Mouse (Mus musculus) stomach, postnatal 0 days (tissue): ENCODE measurements around the gene Stard5. TPM values are rescaled to one million over a fixed set of nuclear protein-coding genes. Genes with fewer than 3 reads are reported as not detected.

Experiments
- ATAC-seq: fragments of 200-750 bp; cut with Nextera tagmentation; 2 replicates; pipeline ENCODE4 v1.8.0; 2017; ENCODE audit not compliant: low FRiP score, low TSS enrichment
- DNase-seq: peaks from one replicate; pipeline ENCODE4 v3.0.0-alpha.2; 2016; ENCODE audit warnings: low spot score
- H3K27ac ChIP-seq: fragments of 300-500 bp; sonication (generic); replicated peaks from 2 replicates; pipeline ENCODE4 v1.5.1; 2014; ENCODE audit warnings: mild to moderate bottlenecking, control low read depth
- H3K27me3 ChIP-seq: fragments of 300-500 bp; sonication (generic); 2 replicates; pipeline ENCODE4 v1.6.1; 2014; ENCODE audit warnings: low read length; ENCODE audit not compliant: control insufficient read depth, insufficient read depth
- H3K36me3 ChIP-seq: fragments of 300-500 bp; sonication (generic); 2 replicates; pipeline ENCODE4 v1.6.1; 2014; ENCODE audit warnings: low read length, mixed read lengths; ENCODE audit not compliant: control insufficient read depth, insufficient read depth
- H3K4me1 ChIP-seq: fragments of 300-500 bp; sonication (generic); replicated peaks from 2 replicates; pipeline ENCODE4 v1.6.1; 2014; ENCODE audit warnings: antibody characterized with exemption; ENCODE audit not compliant: control insufficient read depth, insufficient read depth
- H3K4me2 ChIP-seq: fragments of 300-500 bp; sonication (generic); replicated peaks from 2 replicates; pipeline ENCODE4 v1.6.1; 2014; ENCODE audit warnings: low read depth, mild to moderate bottlenecking, control low read depth, moderate library complexity
- H3K4me3 ChIP-seq: fragments of 300-500 bp; sonication (generic); 2 replicates; pipeline ENCODE4 v1.5.1; 2014; ENCODE audit warnings: low read depth, low read length, control low read depth
- H3K9ac ChIP-seq: fragments of 300-500 bp; sonication (generic); 2 replicates; pipeline ENCODE4 v1.6.1; 2014; ENCODE audit warnings: mild to moderate bottlenecking, low read length, control low read depth, mixed read lengths
- H3K9me3 ChIP-seq: fragments of 300-500 bp; sonication (generic); 2 replicates; pipeline ENCODE4 v1.6.1; 2016; ENCODE audit warnings: low read length; ENCODE audit not compliant: control insufficient read depth
- CTCF ChIP-seq: IDR thresholded peaks from 2 replicates; pipeline ENCODE4 v1.5.1; 2016; ENCODE audit warnings: antibody characterized with exemption, low read depth, mild to moderate bottlenecking, moderate library complexity
- EP300 ChIP-seq: optimal IDR thresholded peaks from 2 replicates; pipeline ENCODE3; 2016; ENCODE audit warnings: antibody characterized with exemption
- WGBS: fragments of 180-500 bp; shearing (Covaris S2); extraction: QIAGEN DNeasy Blood & Tissue Kit; methylation state at CpG from one replicate; pipeline ENCODE4 v1.1.7; 2014; 5-methylcytosine and 5-hydroxymethylcytosine counted together
- polyA plus RNA-seq: library from polyadenylated mRNA; unstranded; fragments of >200 nt; fragmentation: Nextera tagmentation; extraction: Ambion mirVana; gene quantifications from 2 replicates; pipeline ENCODE4 v1.2.1, GENCODE M21; 2015

The Stard5 gene
- 33.8 and 34.1 TPM in 2 replicates for polyA plus RNA-seq

DNA sequence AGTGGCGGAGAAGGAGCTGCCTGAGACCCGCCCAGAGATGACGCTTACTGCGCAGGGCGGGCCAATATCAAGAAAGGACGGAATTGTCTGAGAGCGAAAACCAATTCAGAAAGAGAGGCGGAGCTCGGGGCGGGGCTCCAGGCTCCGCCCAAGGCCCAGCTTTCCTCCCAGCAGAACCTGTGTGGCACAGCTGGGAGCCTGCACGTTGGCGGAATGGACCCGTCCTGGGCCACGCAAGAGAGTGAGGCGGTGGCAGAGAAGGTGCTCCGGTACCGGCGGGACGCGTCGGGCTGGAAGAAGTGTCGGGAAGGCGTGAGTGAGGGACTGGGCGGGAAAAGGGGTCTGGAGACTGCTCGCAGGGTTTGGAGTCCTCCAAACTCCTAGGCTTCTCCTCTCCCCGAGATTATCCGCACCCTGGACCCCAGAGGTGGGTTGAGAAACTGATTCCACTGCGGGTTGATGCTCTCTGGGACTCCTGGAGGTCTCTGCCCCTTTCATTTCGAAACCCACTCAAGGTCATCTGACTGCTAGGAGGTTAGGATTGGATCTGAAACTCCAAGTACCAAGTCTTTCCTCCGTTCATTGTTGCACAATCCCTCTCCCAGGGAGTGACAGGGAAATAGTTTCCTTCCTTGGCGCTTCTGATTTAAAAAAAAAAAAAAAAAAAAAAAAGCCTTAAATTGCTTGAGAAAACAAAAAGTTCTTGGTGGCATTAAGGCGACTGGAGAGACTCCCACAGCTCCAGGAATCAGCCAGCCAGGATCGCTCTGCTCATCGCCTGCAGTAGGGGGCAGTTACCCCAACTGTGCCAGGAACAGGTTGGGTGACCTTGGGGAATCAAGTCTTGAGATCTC lies at the start of gene Stard5:
Gene Stard5 (plus strand): TSS at position 132 of the 854 bp plus-strand sequence.
- ATAC-seq (peak; percentile 95), DNase-seq (peak; percentile 97)
- Histone ChIP-seq H3K4me1 (peaks cover 5% of the 10 kb centered on the region; the same call in 1 of the 2 replicates), H3K4me3 (peak within 1 kb of the TSS; percentile 61), H3K4me2 (peak within 1 kb of the TSS; percentile 71), H3K36me3 (peaks cover 6% of the 10 kb centered on the region; the same call in 1 of the 2 replicates), H3K9ac (peak within 1 kb of the TSS; percentile 83), H3K9me3 (no peaks in the 10 kb centered on the region), H3K27ac (peak within 1 kb of the TSS; percentile 82), H3K27me3 (no peaks in the 10 kb centered on the region)
- TF ChIP-seq EP300 (no peak), CTCF (peak; percentile 50)
- WGBS: under 1% methylated on average over 35 of the region's 35 CpGs

DNA sequence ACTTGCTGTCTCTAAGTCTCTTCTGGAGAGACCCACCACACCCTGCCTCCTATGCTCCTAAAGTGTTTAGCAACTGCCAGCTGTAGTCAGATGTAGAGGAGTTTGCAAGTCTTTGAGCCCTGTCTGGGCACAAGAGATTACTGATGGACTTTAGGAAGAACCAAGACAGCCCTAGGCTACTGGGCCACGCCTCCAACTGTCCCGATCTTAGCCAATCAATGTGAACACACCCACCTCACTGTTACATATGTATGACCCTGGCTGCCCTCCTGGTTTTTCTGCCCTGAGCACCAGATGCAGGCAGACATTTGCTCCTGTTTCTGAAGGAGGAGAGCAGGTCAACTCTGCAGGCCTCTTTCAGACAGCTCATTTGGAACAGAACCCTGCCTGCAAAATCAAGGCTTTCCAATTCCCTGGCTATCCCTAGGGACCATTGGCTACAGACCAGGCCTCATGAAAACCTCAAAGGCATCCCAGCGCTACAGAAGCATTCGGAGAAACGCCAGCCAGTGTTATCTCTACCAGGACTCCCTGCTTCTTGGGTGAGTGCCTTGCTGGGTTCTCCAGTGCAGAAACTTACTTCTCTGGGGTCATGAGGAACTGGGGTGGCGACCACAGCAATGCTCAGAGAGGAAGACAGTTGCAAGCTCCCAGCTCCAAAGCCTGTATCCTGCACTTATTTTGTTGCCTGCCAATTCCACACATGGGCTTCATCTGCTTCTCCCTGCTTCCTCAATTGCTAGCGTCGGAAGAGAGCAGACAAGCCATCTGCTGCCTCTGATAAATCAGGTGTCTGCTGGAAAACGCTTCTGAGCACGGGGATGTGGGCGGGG lies 46.9 kb upstream of the Stard5 start, which contains the start of gene Tmc3:
Gene Tmc3 (plus strand): TSS at position 289 of the 833 bp plus-strand sequence.
- DNase-seq: peak; percentile 21
- Histone ChIP-seq H3K9ac (no peak within 1 kb of the TSS), H3K9me3 (no peaks in the 10 kb centered on the region), H3K27me3 (no peaks in the 10 kb centered on the region), H3K27ac (no peak within 1 kb of the TSS), H3K36me3 (no peaks in the 10 kb centered on the region), H3K4me3 (no peak within 1 kb of the TSS), H3K4me2 (no peak within 1 kb of the TSS), H3K4me1 (no peaks in the 10 kb centered on the region)
- WGBS: 36% methylated on average over 11 of the region's 11 CpGs
- TF ChIP-seq CTCF (no peak), EP300 (no peak)
- ATAC-seq: peak; percentile 51; the same call in 1 of the 2 replicates

DNA sequence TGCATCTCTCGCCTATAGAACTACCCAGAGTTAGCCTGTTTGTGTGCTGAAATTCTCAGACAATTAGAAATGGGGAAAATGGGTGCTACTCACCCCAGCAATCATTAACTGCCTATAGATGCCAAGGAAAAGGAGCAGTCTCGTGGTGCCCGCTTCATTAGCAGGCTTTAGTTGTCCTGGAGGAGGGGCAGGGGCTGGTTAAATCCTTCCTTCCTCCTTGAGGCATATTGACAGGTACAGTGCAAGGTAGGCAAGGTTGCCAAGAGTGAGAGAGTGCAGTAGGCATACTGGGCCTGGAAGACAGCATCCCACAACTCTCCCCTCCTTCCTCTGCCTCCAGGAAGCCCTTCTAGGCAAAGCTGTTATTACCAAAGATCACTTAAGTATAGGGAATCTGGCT lies 37.7 kb upstream of the Stard5 start:
- Histone ChIP-seq H3K4me1 (no peaks in the 10 kb centered on the region), H3K9me3 (no peaks in the 10 kb centered on the region), H3K4me3 (no peak overlapping the region), H3K9ac (no peak overlapping the region), H3K27me3 (no peaks in the 10 kb centered on the region), H3K4me2 (no peak overlapping the region), H3K36me3 (no peaks in the 10 kb centered on the region), H3K27ac (no peak overlapping the region)
- ATAC-seq (no peak), DNase-seq (no peak)
- WGBS: 85% methylated on average over 3 of the region's 3 CpGs
- TF ChIP-seq CTCF (no peak), EP300 (no peak)

- Histone ChIP-seq H3K27me3 (no peaks in the 10 kb centered on the region), H3K27ac (no peak overlapping the region), H3K4me3 (no peak overlapping the region), H3K4me2 (no peak overlapping the region), H3K36me3 (no peaks in the 10 kb centered on the region), H3K9me3 (no peaks in the 10 kb centered on the region), H3K9ac (no peak overlapping the region), H3K4me1 (no peaks in the 10 kb centered on the region)
- WGBS: 88% methylated on average over 3 of the region's 3 CpGs
- no peak for TF ChIP-seq CTCF
- TF ChIP-seq EP300: no peak
- DNase-seq (no peak), ATAC-seq (no peak)
Observed at GRCm38 (mm10) chr7:83597063-83597462, 34.7 kb upstream of the Stard5 start.

GRCm38 (mm10) chr7:83598997-83599912 lies 32.5 kb upstream of the Stard5 start:
- Histone ChIP-seq H3K9ac (no peak overlapping the region), H3K27me3 (no peaks in the 10 kb centered on the region), H3K9me3 (no peaks in the 10 kb centered on the region), H3K4me2 (no peak overlapping the region), H3K36me3 (no peaks in the 10 kb centered on the region), H3K4me3 (no peak overlapping the region), H3K4me1 (no peaks in the 10 kb centered on the region), H3K27ac (peak overlapping the region; percentile 71)
- ATAC-seq: peak; percentile 93
- WGBS: 70% methylated on average over 13 of the region's 13 CpGs
- DNase-seq: peak; percentile 85
- TF ChIP-seq EP300 (no peak), CTCF (0 out of 2 replicates have a peak, but pooled peaks have one; percentile 6)
